Mouse (Mus musculus): ENCODE results near the gene Dusp7.

DNA sequence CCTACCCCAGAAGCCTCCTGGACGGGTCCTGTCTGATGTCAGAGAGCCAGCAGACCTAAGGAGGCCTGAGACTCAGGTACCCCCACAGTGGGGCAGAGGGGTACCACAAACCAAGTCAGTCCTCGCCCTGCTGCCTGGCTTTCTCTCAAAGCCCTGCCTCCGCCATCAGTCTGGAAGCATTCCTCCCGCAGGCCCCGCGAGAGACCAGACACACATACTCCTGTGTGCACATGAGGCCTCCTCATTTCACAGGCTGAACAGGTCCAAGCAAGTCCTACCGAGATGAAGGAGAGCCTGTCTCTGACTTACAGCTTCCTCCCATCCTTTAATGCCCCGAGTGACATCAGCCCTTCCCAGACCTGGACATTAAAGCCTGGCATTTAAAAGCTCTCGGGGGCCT is 10.3 kb downstream of the Dusp7 start:
- no peak for TF ChIP-seq ZNF384 (IDR thresholded peaks at IDR 0.05; ENCODE audit: low read depth, low read length)
- no peak for TF ChIP-seq ZC3H11A (IDR thresholded peaks at IDR 0.05; ENCODE audit: borderline replicate concordance, low read depth, low read length)
